Mouse (Mus musculus) bone marrow, adult 2 months (tissue): ENCODE results near the gene Ankdd1a.

Experiments
- CTCF ChIP-seq: fragments of 200-500 bp; IDR thresholded peaks from 2 replicates; pipeline ENCODE4 v1.5.1; 2011; ENCODE audit warnings: low read length, control low read depth; ENCODE audit not compliant: control insufficient read depth, insufficient read depth
- POLR2A ChIP-seq: fragments of 200-500 bp; IDR thresholded peaks from 2 replicates; pipeline ENCODE4 v1.6.1; 2011; ENCODE audit warnings: low read depth, mild to moderate bottlenecking, control low read depth, low read length, borderline replicate concordance; ENCODE audit not compliant: control insufficient read depth

DNA sequence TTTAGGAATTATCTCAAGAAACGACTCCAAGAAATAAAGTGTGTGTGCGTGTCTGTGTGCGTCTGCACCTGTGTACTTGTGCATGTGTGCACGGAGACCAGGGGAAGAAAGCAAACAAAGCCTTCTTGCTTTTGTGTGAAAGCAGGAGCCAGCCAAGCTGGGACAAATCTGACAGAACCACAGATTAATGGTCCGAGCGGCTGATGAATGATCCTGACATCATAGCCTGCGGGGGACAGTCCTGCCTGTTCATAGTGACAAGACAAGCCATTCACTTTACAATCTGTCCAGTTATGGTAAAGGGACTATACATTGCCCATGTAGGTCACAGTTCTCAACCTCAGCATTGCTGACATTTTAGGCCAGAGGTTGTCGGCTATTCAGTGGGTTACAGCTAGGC, 28.3 kb upstream of the Ankdd1a start:
- TF ChIP-seq POLR2A, result no peak
- TF ChIP-seq CTCF, result no peak
